In the genomic region with DNA sequence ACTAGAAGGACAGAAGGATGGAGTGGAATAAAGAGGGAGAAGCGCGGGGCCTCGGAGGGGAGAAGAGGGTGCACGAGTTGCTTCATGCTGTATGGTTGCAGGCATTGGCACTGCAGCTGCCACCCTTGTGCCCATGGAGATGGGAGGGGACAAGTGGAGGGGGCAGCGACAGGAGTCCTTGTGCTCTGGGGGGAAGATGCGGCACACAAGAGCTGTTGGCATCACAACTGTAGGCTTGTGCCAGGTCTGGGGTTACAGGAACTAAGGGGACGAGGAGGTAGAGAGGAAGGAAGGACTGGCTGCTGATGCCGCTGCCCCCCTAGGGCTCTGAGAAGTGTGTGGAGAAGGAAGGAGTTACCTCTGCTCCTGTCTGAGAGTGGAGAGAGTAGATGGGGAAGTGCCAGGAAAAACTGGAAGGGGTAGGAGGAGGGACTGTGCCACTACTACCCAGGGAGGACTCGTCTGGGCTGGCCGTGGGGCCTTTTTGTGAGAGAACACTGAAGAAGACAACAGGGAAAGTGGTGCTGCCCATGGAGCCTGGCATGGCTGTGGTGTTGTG, we compare ENCODE assay signal across 12 mouse cellular contexts. TPM values are rescaled to one million over a fixed set of nuclear protein-coding genes. Genes with fewer than 3 reads are reported as not detected.
DNase-seq lines count a peak whose midpoint lies in the region; ATAC-seq and TF ChIP-seq lines count a peak whose summit lies in the region.
"Had no signal": no experiment of that assay in that cellular context is flagged by ENCODE, and none has a peak within 500 bp of the region (broad histone marks: within the 10 kb centered on the region; RNA-seq: fewer than 3 reads in every experiment).

No protein-coding gene starts in this region.

- WGBS in limb, embryonic 15.5 days = 82% methylated on average over 10 of the region's 10 CpGs
- 83% methylated on average over 10 of the region's 10 CpGs for WGBS in limb, embryonic 10.5 days
- WGBS in neural tube, embryonic 14.5 days = 60% methylated on average over 10 of the region's 10 CpGs
- WGBS in kidney, embryonic 14.5 days = 84% methylated on average over 10 of the region's 10 CpGs
- WGBS in kidney, adult 2 months = 82% methylated on average over 10 of the region's 10 CpGs

- H3K27ac ChIP-seq in limb, embryonic 15.5 days = 0 out of 2 replicates have a peak overlapping the region, but pooled peaks have one; percentile 17
- H3K27ac ChIP-seq in limb, embryonic 10.5 days = no peak overlapping the region
- H3K27ac ChIP-seq in neural tube, embryonic 14.5 days (ENCODE audit: low read depth, low read length) = peak overlapping the region; percentile 93
- H3K27ac ChIP-seq in kidney, embryonic 14.5 days (ENCODE audit: low read depth, low read length) = no peak overlapping the region
- no peak overlapping the region for H3K27ac ChIP-seq in kidney, adult 2 months (ENCODE audit: insufficient read depth, low read depth, low read length)

- peaks cover 16% of the 10 kb centered on the region; the same call in 1 of the 2 replicates for H3K4me1 ChIP-seq in limb, embryonic 15.5 days
- peaks cover 2% of the 10 kb centered on the region; the same call in 1 of the 2 replicates for H3K4me1 ChIP-seq in limb, embryonic 10.5 days
- peaks cover 15% of the 10 kb centered on the region for H3K4me1 ChIP-seq in neural tube, embryonic 14.5 days (ENCODE audit: control insufficient read depth, insufficient read depth, low read length)
- no peaks in the 10 kb centered on the region for H3K4me1 ChIP-seq in kidney, embryonic 14.5 days (ENCODE audit: control insufficient read depth, insufficient read depth, low read length)
- no peaks in the 10 kb centered on the region for H3K4me1 ChIP-seq in kidney, adult 2 months (ENCODE audit: control insufficient read depth, insufficient read depth, low read length)

- no peaks in the 10 kb centered on the region for H3K27me3 ChIP-seq in limb, embryonic 15.5 days
- H3K27me3 ChIP-seq in limb, embryonic 10.5 days (ENCODE audit: low read depth, poor library complexity, severe bottlenecking) = no peaks in the 10 kb centered on the region
- H3K27me3 ChIP-seq in neural tube, embryonic 14.5 days (ENCODE audit: control insufficient read depth, insufficient read depth, low read length) = no peaks in the 10 kb centered on the region
- no peaks in the 10 kb centered on the region for H3K27me3 ChIP-seq in kidney, embryonic 14.5 days (ENCODE audit: control insufficient read depth, insufficient read depth, low read length)
- no peaks in the 10 kb centered on the region for H3K27me3 ChIP-seq in kidney, adult 2 months (replicated peaks; ENCODE audit: control insufficient read depth, insufficient read depth, low read length)

- no peaks in the 10 kb centered on the region for H3K36me3 ChIP-seq in limb, embryonic 15.5 days
- no peaks in the 10 kb centered on the region for H3K36me3 ChIP-seq in limb, embryonic 10.5 days
- no peaks in the 10 kb centered on the region for H3K36me3 ChIP-seq in neural tube, embryonic 14.5 days (ENCODE audit: control insufficient read depth, insufficient read depth, low read length)
- no peaks in the 10 kb centered on the region for H3K36me3 ChIP-seq in kidney, embryonic 14.5 days (ENCODE audit: control insufficient read depth, insufficient read depth, low read length)
- H3K36me3 ChIP-seq in kidney, adult 2 months (ENCODE audit: control insufficient read depth, insufficient read depth, low read length) = no peaks in the 10 kb centered on the region

- no peak overlapping the region for H3K4me3 ChIP-seq in limb, embryonic 15.5 days
- H3K4me3 ChIP-seq in limb, embryonic 10.5 days = no peak overlapping the region
- H3K4me3 ChIP-seq in neural tube, embryonic 14.5 days (ENCODE audit: low read depth, low read length) = peak overlapping the region; percentile 31
- no peak overlapping the region for H3K4me3 ChIP-seq in kidney, embryonic 14.5 days (ENCODE audit: low read length)
- H3K4me3 ChIP-seq in kidney, adult 2 months (ENCODE audit: insufficient read depth, low read depth, low read length) = no peak overlapping the region

- DNase-seq in limb, embryonic 10.5 days (ENCODE audit: low spot score) = no peak
- peak; percentile 79 to 83 for DNase-seq in cerebellum, adult 18-20 months
- DNase-seq in right cerebral cortex, postnatal 25 days = no peak
- DNase-seq in kidney, adult 2 months = no peak
- DNase-seq: thymus, adult 2 months had no signal

- H3K9ac ChIP-seq in limb, embryonic 15.5 days = no peak overlapping the region
- H3K9ac ChIP-seq in neural tube, embryonic 14.5 days (replicated peaks; ENCODE audit: low read depth, low read length) = peak overlapping the region; percentile 50
- H3K9ac ChIP-seq in kidney, embryonic 14.5 days (ENCODE audit: low read depth, low read length) = no peak overlapping the region

- TF ChIP-seq CTCF in kidney, adult 2 months (conservative IDR thresholded peaks at IDR 0.05; ENCODE audit: insufficient read depth, insufficient read length, low read depth, low read length) = no peak

- no peak overlapping the region for H3K4me2 ChIP-seq in limb, embryonic 15.5 days
- H3K4me2 ChIP-seq in neural tube, embryonic 14.5 days (ENCODE audit: low read depth, low read length) = peak overlapping the region; percentile 49
- no peak overlapping the region for H3K4me2 ChIP-seq in kidney, embryonic 14.5 days (replicated peaks; ENCODE audit: low read depth, low read length)
- H3K4me2 ChIP-seq: heart, embryonic 11.5 days had no signal

- ATAC-seq in limb, embryonic 15.5 days (ENCODE audit: insufficient number of reproducible peaks, low FRiP score, low TSS enrichment, low read depth) = no peak
- ATAC-seq in granulocyte monocyte progenitor cell, adult 5-6 weeks (replicated peaks; ENCODE audit: poor library complexity, severe bottlenecking) = peak; percentile 63
- peak; percentile 57 for ATAC-seq in neural tube, embryonic 14.5 days (ENCODE audit: low read depth)
- no peak for ATAC-seq in kidney, embryonic 14.5 days (ENCODE audit: low FRiP score, low TSS enrichment)
- ATAC-seq: activated CD4-positive, CD25-positive, alpha-beta regulatory T cell, adult 4 months had no signal

- no peak for TF ChIP-seq POLR2A in kidney, adult 2 months (IDR thresholded peaks at IDR 0.05; ENCODE audit: low read depth, low read length)

- H3K9me3 ChIP-seq in limb, embryonic 15.5 days = no peaks in the 10 kb centered on the region
- H3K9me3 ChIP-seq in limb, embryonic 10.5 days (replicated peaks) = no peaks in the 10 kb centered on the region
- H3K9me3 ChIP-seq in neural tube, embryonic 14.5 days (ENCODE audit: control insufficient read depth, low read length) = no peaks in the 10 kb centered on the region
- H3K9me3 ChIP-seq in kidney, embryonic 14.5 days (ENCODE audit: control insufficient read depth, low read length) = no peaks in the 10 kb centered on the region

RNA-seq across cellular contexts. Expression of a gene that starts 37.9 kb away (rescaled TPM):
- polyA plus RNA-seq in limb, embryonic 15.5 days (2015; fragmentation: Nextera tagmentation; extraction: Ambion mirVana) = 4.0 and 4.8 TPM in 2 replicates
- polyA plus RNA-seq in limb, embryonic 10.5 days (2016; fragmentation: Nextera tagmentation; extraction: Ambion mirVana) = 4.1 and 5.6 TPM in 2 replicates
- total RNA-seq in granulocyte monocyte progenitor cell, adult 5-6 weeks (2014; fragmentation: Nextera tagmentation) = 3.0 and 5.2 TPM in 2 replicates
- total RNA-seq in granulocyte monocyte progenitor cell, adult 5-6 weeks (2017) = 0.26 and 0.82 TPM in 2 replicates
- 23.9 and 27.3 TPM in 2 replicates for polyA plus RNA-seq in neural tube, embryonic 14.5 days (2014; fragmentation: Nextera tagmentation; extraction: Ambion mirVana)
- 5.8 and 6.4 TPM in 2 replicates for polyA plus RNA-seq in kidney, embryonic 14.5 days (2014; fragmentation: Nextera tagmentation; extraction: Ambion mirVana)
- 2.1 TPM in 2 replicates for polyA plus RNA-seq in kidney, adult 2 months (2012; rRNA removed)

RNA-seq across cellular contexts. Expression of a gene that starts 39.0 kb away (rescaled TPM):
- polyA plus RNA-seq in limb, embryonic 15.5 days (2015; fragmentation: Nextera tagmentation; extraction: Ambion mirVana) = 70.7 and 79.7 TPM in 2 replicates
- 97.5 and 98.1 TPM in 2 replicates for polyA plus RNA-seq in limb, embryonic 10.5 days (2016; fragmentation: Nextera tagmentation; extraction: Ambion mirVana)
- total RNA-seq in granulocyte monocyte progenitor cell, adult 5-6 weeks (2014; fragmentation: Nextera tagmentation) = 50.2 and 65.5 TPM in 2 replicates
- 62.7 and 75.3 TPM in 2 replicates for total RNA-seq in granulocyte monocyte progenitor cell, adult 5-6 weeks (2017)
- polyA plus RNA-seq in neural tube, embryonic 14.5 days (2014; fragmentation: Nextera tagmentation; extraction: Ambion mirVana) = 44.9 and 50.9 TPM in 2 replicates
- 80.8 and 109 TPM in 2 replicates for polyA plus RNA-seq in kidney, embryonic 14.5 days (2014; fragmentation: Nextera tagmentation; extraction: Ambion mirVana)
- 15.0 and 15.5 TPM in 2 replicates for polyA plus RNA-seq in kidney, adult 2 months (2012; rRNA removed)

RNA-seq across cellular contexts. Expression of a gene that starts 40.3 kb away (rescaled TPM):
- polyA plus RNA-seq in limb, embryonic 15.5 days (2015; fragmentation: Nextera tagmentation; extraction: Ambion mirVana) = 20.2 and 21.3 TPM in 2 replicates
- 22.0 and 25.6 TPM in 2 replicates for polyA plus RNA-seq in limb, embryonic 10.5 days (2016; fragmentation: Nextera tagmentation; extraction: Ambion mirVana)
- 11.9 and 16.2 TPM in 2 replicates for total RNA-seq in granulocyte monocyte progenitor cell, adult 5-6 weeks (2014; fragmentation: Nextera tagmentation)
- 10.0 and 13.0 TPM in 2 replicates for total RNA-seq in granulocyte monocyte progenitor cell, adult 5-6 weeks (2017)
- 29.3 and 32.0 TPM in 2 replicates for polyA plus RNA-seq in neural tube, embryonic 14.5 days (2014; fragmentation: Nextera tagmentation; extraction: Ambion mirVana)
- polyA plus RNA-seq in kidney, embryonic 14.5 days (2014; fragmentation: Nextera tagmentation; extraction: Ambion mirVana) = 14.5 and 21.8 TPM in 2 replicates
- 12.1 and 13.8 TPM in 2 replicates for polyA plus RNA-seq in kidney, adult 2 months (2012; rRNA removed)

RNA-seq across cellular contexts. Expression of a gene that starts 52.1 kb away (rescaled TPM):
- 24.9 and 25.2 TPM in 2 replicates for polyA plus RNA-seq in limb, embryonic 15.5 days (2015; fragmentation: Nextera tagmentation; extraction: Ambion mirVana)
- 10.6 and 12.5 TPM in 2 replicates for polyA plus RNA-seq in limb, embryonic 10.5 days (2016; fragmentation: Nextera tagmentation; extraction: Ambion mirVana)
- total RNA-seq in granulocyte monocyte progenitor cell, adult 5-6 weeks (2014; fragmentation: Nextera tagmentation) = 56.6 and 87.9 TPM in 2 replicates
- total RNA-seq in granulocyte monocyte progenitor cell, adult 5-6 weeks (2017) = 12.4 and 15.1 TPM in 2 replicates
- polyA plus RNA-seq in neural tube, embryonic 14.5 days (2014; fragmentation: Nextera tagmentation; extraction: Ambion mirVana) = 5.4 and 7.0 TPM in 2 replicates
- polyA plus RNA-seq in kidney, embryonic 14.5 days (2014; fragmentation: Nextera tagmentation; extraction: Ambion mirVana) = 11.4 and 17.8 TPM in 2 replicates
- 28.2 and 29.6 TPM in 2 replicates for polyA plus RNA-seq in kidney, adult 2 months (2012; rRNA removed)

RNA-seq across cellular contexts. Expression of a gene that starts 59.8 kb away (rescaled TPM):
- 33.5 and 95.2 TPM in 2 replicates for polyA plus RNA-seq in limb, embryonic 15.5 days (2015; fragmentation: Nextera tagmentation; extraction: Ambion mirVana)
- polyA plus RNA-seq in limb, embryonic 10.5 days (2016; fragmentation: Nextera tagmentation; extraction: Ambion mirVana) = 2.2 and 4.4 TPM in 2 replicates
- total RNA-seq in granulocyte monocyte progenitor cell, adult 5-6 weeks (2014; fragmentation: Nextera tagmentation) = not detected in 2 replicates
- not detected in 2 replicates for total RNA-seq in granulocyte monocyte progenitor cell, adult 5-6 weeks (2017)
- polyA plus RNA-seq in neural tube, embryonic 14.5 days (2014; fragmentation: Nextera tagmentation; extraction: Ambion mirVana) = 4.5 and 4.8 TPM in 2 replicates
- 0.11 and 2.0 TPM in 2 replicates for polyA plus RNA-seq in kidney, embryonic 14.5 days (2014; fragmentation: Nextera tagmentation; extraction: Ambion mirVana)
- polyA plus RNA-seq in kidney, adult 2 months (2012; rRNA removed) = 0.05 and 5.2 TPM in 2 replicates
- total RNA-seq: monocyte, adult 5-6 weeks had no signal
- polyA plus RNA-seq: activated CD4-positive, CD25-positive, alpha-beta regulatory T cell, adult 4 months had no signal

Comparison
In these comparisons a context has a peak if more than half of its experiments do, and no peak if none do; other contexts are left out.
1. H3K27ac ChIP-seq: peak in limb, embryonic 15.5 days (single experiment) and neural tube, embryonic 14.5 days (single experiment); none in limb, embryonic 10.5 days (single experiment), kidney, embryonic 14.5 days (single experiment) and kidney, adult 2 months (single experiment).
2. ATAC-seq: peak in granulocyte monocyte progenitor cell, adult 5-6 weeks (single experiment) and neural tube, embryonic 14.5 days (single experiment); none in limb, embryonic 15.5 days (single experiment) and kidney, embryonic 14.5 days (single experiment).
3. DNase-seq: peak in cerebellum, adult 18-20 months (2 of 2); none in limb, embryonic 10.5 days (single experiment), right cerebral cortex, postnatal 25 days (single experiment) and kidney, adult 2 months (single experiment).